Mouse (Mus musculus) ES-Bruce4 (cell line): ENCODE results near the gene Card19. TPM values are rescaled to one million over a fixed set of nuclear protein-coding genes. Genes with fewer than 3 reads are reported as not detected.

Experiments
- H3K27ac ChIP-seq: 2 replicates; pipeline ENCODE4 v1.5.1; 2012; ENCODE audit warnings: low read length, inconsistent platforms; ENCODE audit not compliant: insufficient read depth
- H3K27me3 ChIP-seq: 2 replicates; pipeline ENCODE4 v1.6.1; 2012; ENCODE audit warnings: mild to moderate bottlenecking, low read length, inconsistent platforms; ENCODE audit not compliant: control insufficient read depth, poor library complexity, insufficient read depth, severe bottlenecking
- H3K36me3 ChIP-seq: 2 replicates; pipeline ENCODE4 v1.6.1; 2012; ENCODE audit warnings: inconsistent platforms, mild to moderate bottlenecking, low read length, moderate library complexity; ENCODE audit not compliant: control insufficient read depth, poor library complexity, insufficient read depth, severe bottlenecking
- H3K4me1 ChIP-seq: one replicate; pipeline ENCODE4 v1.8.1; 2011; ENCODE audit warnings: low read length; ENCODE audit not compliant: control insufficient read depth, insufficient read depth
- H3K4me3 ChIP-seq: 2 replicates; pipeline ENCODE4 v1.5.1; 2011; ENCODE audit warnings: low read depth, mild to moderate bottlenecking, low read length
- H3K9ac ChIP-seq: 2 replicates; pipeline ENCODE4 v1.6.1; 2012; ENCODE audit warnings: low read depth, mild to moderate bottlenecking, inconsistent platforms; ENCODE audit not compliant: poor library complexity, severe bottlenecking
- H3K9me3 ChIP-seq: replicated peaks from 2 replicates; pipeline ENCODE4 v1.6.1; 2012; ENCODE audit warnings: mild to moderate bottlenecking, low read length, inconsistent platforms; ENCODE audit not compliant: control insufficient read depth, poor library complexity, insufficient read depth, severe bottlenecking
- CTCF ChIP-seq: IDR thresholded peaks from one replicate; pipeline ENCODE4 v1.8.1; 2011; ENCODE audit warnings: low read depth, low read length
- EP300 ChIP-seq: IDR thresholded peaks from 2 replicates; pipeline ENCODE4 v1.6.1; 2011; ENCODE audit warnings: low read depth, low read length; ENCODE audit not compliant: insufficient read depth
- POLR2A ChIP-seq: IDR thresholded peaks from one replicate; pipeline ENCODE4 v1.8.1; 2011; ENCODE audit warnings: low read length; ENCODE audit not compliant: insufficient read depth
- polyA plus RNA-seq: library from polyadenylated mRNA; stranded (reverse); fragments of >200 nt; gene quantifications from 2 replicates; pipeline ENCODE4 v1.2.4, GENCODE M21; 2011; ENCODE audit warnings: low read depth; ENCODE audit not compliant: missing spikeins, insufficient read depth, insufficient read length

Gene Card19
- polyA plus RNA-seq, 1 experiment: 22.1 TPM

GRCm38 (mm10) chr13:49202556-49202955 lies 13.3 kb downstream of the Card19 start:
- Histone ChIP-seq H3K27me3 (no peaks in the 10 kb centered on the region), H3K36me3 (no peaks in the 10 kb centered on the region), H3K9me3 (no peaks in the 10 kb centered on the region), H3K9ac (no peak overlapping the region), H3K4me3 (no peak overlapping the region), H3K4me1 (no peaks in the 10 kb centered on the region), H3K27ac (no peak overlapping the region)
- TF ChIP-seq POLR2A (no peak), CTCF (no peak)

- Histone ChIP-seq H3K27me3 (no peaks in the 10 kb centered on the region), H3K4me3 (no peak overlapping the region), H3K9ac (no peak overlapping the region), H3K9me3 (no peaks in the 10 kb centered on the region), H3K4me1 (no peaks in the 10 kb centered on the region), H3K27ac (no peak overlapping the region), H3K36me3 (no peaks in the 10 kb centered on the region)
- TF ChIP-seq POLR2A: no peak
- TF ChIP-seq CTCF: no peak
- TF ChIP-seq EP300: no peak
Observed at GRCm38 (mm10) chr13:49200688-49201087, 15.1 kb downstream of the Card19 start.

GRCm38 (mm10) chr13:49199891-49200290 lies 15.9 kb downstream of the Card19 start:
- Histone ChIP-seq H3K9me3 (no peaks in the 10 kb centered on the region), H3K4me3 (no peak overlapping the region), H3K9ac (no peak overlapping the region), H3K27ac (no peak overlapping the region), H3K27me3 (no peaks in the 10 kb centered on the region), H3K36me3 (no peaks in the 10 kb centered on the region), H3K4me1 (no peaks in the 10 kb centered on the region)
- no peak for TF ChIP-seq POLR2A
- no peak for TF ChIP-seq EP300
- TF ChIP-seq CTCF: no peak

- Histone ChIP-seq H3K27ac (no peak overlapping the region), H3K9ac (no peak overlapping the region)
Observed at GRCm38 (mm10) chr13:49198734-49199133, 17.1 kb downstream of the Card19 start.

GRCm38 (mm10) chr13:49196766-49197165 lies 19.1 kb downstream of the Card19 start:
- Histone ChIP-seq H3K36me3 (no peaks in the 10 kb centered on the region), H3K4me1 (no peaks in the 10 kb centered on the region), H3K27me3 (no peaks in the 10 kb centered on the region), H3K4me3 (no peak overlapping the region), H3K9me3 (no peaks in the 10 kb centered on the region), H3K27ac (no peak overlapping the region), H3K9ac (no peak overlapping the region)
- TF ChIP-seq EP300 (no peak), POLR2A (no peak), CTCF (no peak)

More at GRCm38 (mm10) chr13:49198734-49199133, 17.1 kb downstream of the Card19 start:
- Histone ChIP-seq H3K4me3 (no peak overlapping the region), H3K9me3 (no peaks in the 10 kb centered on the region), H3K4me1 (no peaks in the 10 kb centered on the region), H3K36me3 (no peaks in the 10 kb centered on the region), H3K27me3 (no peaks in the 10 kb centered on the region)
- TF ChIP-seq POLR2A (no peak), EP300 (no peak), CTCF (no peak)

DNA sequence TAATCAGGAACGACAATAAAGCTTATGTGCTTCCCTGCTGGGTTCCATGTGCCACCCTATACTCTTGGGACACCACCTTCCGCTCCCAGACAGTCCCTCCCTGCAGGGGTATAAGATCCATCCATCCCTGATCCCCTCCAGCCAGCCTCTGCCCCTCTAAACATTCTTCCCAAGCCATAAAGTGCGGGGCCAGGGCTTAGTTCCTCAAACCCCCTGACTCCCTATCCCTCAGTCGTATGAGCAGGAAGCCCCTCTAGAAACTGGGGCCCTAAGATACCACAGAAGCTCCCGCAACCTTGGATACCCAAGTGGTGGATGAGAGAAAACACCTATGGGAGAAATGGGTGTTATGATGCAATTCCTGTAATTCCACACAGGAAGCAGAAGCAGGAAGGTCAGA lies 19.6 kb downstream of the Card19 start:
- H3K9ac ChIP-seq: no peak overlapping the region
- H3K27me3 ChIP-seq: no peaks in the 10 kb centered on the region
- TF ChIP-seq CTCF: no peak
- no peak for TF ChIP-seq EP300
- TF ChIP-seq POLR2A: no peak
- no peaks in the 10 kb centered on the region for H3K36me3 ChIP-seq
- no peak overlapping the region for H3K4me3 ChIP-seq
- H3K27ac ChIP-seq: no peak overlapping the region
- H3K9me3 ChIP-seq: no peaks in the 10 kb centered on the region
- H3K4me1 ChIP-seq: no peaks in the 10 kb centered on the region
